Mouse (Mus musculus): Measurements from ENCODE around the gene Slc3a2.

The Slc3a2 gene

DNA sequence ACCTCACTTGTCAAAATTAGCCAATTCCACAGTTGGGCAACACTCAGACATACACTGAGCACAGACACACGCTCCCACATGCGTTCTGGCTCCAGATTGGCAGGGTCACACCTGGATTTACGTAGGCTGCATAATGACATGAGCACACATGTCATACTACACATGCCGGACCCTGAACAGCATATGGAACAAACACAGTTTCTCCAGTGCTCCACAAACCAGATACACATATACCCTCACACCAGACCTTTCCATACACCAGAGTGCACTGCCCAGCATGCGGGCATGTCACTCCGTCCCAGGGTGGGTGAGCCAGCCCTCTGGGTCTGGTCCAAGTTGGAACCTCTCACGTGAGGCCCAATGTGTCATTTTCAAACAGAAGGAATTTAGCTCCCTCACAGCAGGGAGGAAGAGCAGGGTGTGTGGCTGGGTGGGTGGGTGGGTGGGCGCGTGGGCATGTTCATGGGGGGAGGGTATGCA lies 59.8 kb downstream of the Slc3a2 start, which contains the start of gene Chrm1:
TSS of gene Chrm1 (plus strand) at position 430 of the 480 bp plus-strand sequence.
- DNase-seq (ENCODE audit: low spot score in 2 of 2): no peak

GRCm38 (mm10) chr19:8662337-8662736 lies 60.8 kb downstream of the Slc3a2 start:
- DNase-seq (ENCODE audit: low spot score in 2 of 2): peak; percentile 81 to 84

DNA sequence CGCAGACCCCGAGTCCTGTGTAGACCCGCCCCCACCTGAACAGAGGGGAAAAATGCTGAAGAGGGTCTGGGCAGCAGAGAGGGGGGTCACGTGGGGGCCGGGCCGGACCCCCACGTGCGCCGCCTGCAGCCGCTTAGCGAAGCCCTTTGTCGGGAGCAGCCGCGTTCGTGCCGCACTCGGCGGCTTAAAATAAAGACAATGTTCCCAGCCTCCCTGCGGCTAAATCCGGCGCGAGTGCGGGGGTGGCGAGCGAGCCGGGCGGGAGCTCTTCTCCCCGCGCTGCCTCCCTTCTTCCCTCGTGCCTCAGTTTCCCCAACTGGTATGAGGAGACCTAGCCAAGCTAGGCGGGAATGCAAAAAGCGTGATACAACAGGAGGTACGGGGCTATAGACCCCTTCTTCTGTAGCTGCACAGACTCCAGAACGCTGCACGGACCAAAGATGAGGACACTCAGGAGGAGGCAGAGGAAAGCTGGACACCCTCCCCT lies 61.3 kb downstream of the Slc3a2 start:
- peak; percentile 63 to 71 for DNase-seq (ENCODE audit: low spot score in 2 of 2)
